Mouse (Mus musculus) midbrain, embryonic 13.5 days (tissue): ENCODE measurements around the gene Lrfn4. TPM values are rescaled to one million over a fixed set of nuclear protein-coding genes. Genes with fewer than 3 reads are reported as not detected.

Experiments used
- ATAC-seq: fragments of 200-750 bp; cut with Nextera tagmentation; 2 replicates; pipeline ENCODE4 v1.8.0; 2017; ENCODE audit warnings: mild to moderate bottlenecking, moderate TSS enrichment, moderate library complexity
- H3K27ac ChIP-seq: fragments of 300-500 bp; sonication (generic); 2 replicates; pipeline ENCODE4 v1.5.1; 2015; ENCODE audit warnings: inconsistent platforms, mild to moderate bottlenecking, moderate library complexity
- H3K27me3 ChIP-seq: fragments of 300-500 bp; sonication (generic); 2 replicates; pipeline ENCODE4 v1.6.1; 2015; ENCODE audit warnings: mild to moderate bottlenecking, inconsistent platforms
- H3K36me3 ChIP-seq: fragments of 300-500 bp; sonication (generic); 2 replicates; pipeline ENCODE4 v1.6.1; 2015; ENCODE audit warnings: mild to moderate bottlenecking, inconsistent platforms
- H3K4me1 ChIP-seq: fragments of 300-500 bp; sonication (generic); replicated peaks from 2 replicates; pipeline ENCODE4 v1.6.1; 2015; ENCODE audit warnings: inconsistent platforms
- H3K4me2 ChIP-seq: fragments of 300-500 bp; sonication (generic); replicated peaks from 2 replicates; pipeline ENCODE4 v1.6.1; 2015; ENCODE audit warnings: moderate library complexity, mild to moderate bottlenecking, inconsistent platforms
- H3K4me3 ChIP-seq: fragments of 300-500 bp; sonication (generic); replicated peaks from 2 replicates; pipeline ENCODE4 v1.5.1; 2015; ENCODE audit warnings: mild to moderate bottlenecking, inconsistent platforms
- H3K9ac ChIP-seq: fragments of 300-500 bp; sonication (generic); replicated peaks from 2 replicates; pipeline ENCODE4 v1.6.1; 2015; ENCODE audit warnings: mild to moderate bottlenecking, inconsistent platforms
- H3K9me3 ChIP-seq: fragments of 300-500 bp; sonication (generic); 2 replicates; pipeline ENCODE4 v1.6.1; 2016; ENCODE audit warnings: mild to moderate bottlenecking, inconsistent platforms
- WGBS: fragments of 180-500 bp; shearing (Covaris S2); methylation state at CpG from one replicate; pipeline ENCODE4 v1.1.7; 2015; 5-methylcytosine and 5-hydroxymethylcytosine counted together
- polyA plus RNA-seq: library from polyadenylated mRNA; unstranded; fragments of >200 nt; fragmentation: Nextera tagmentation; extraction: Ambion mirVana; gene quantifications from 2 replicates; pipeline ENCODE4 v1.2.1, GENCODE M21; 2015

The Lrfn4 gene
- polyA plus RNA-seq, 1 experiment from 2014 or later: 10.1 TPM

DNA sequence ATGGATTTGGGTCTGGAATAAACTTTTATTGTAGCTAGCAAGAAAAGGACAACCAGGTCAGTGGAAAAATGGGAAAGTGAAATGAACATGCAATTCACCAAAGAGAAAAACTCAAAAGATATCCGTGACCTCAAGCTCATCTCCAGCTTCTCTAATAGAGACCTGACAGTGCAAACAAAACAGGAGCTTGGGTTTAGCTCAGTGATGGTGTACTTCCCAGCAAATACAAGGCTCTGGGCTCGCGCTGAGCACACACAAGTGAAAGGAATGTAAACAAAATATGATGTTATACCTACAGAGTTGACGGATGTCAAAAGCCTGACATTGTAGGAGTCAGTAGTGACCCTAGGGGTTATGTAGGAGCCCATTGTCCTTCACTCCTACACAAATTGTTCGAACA lies 36.2 kb downstream of the Lrfn4 start:
- H3K36me3 ChIP-seq: no peaks in the 10 kb centered on the region
- no peak overlapping the region for H3K4me3 ChIP-seq
- no peaks in the 10 kb centered on the region for H3K9me3 ChIP-seq
- ATAC-seq: no peak
- no peak overlapping the region for H3K4me2 ChIP-seq
- WGBS: 90% methylated on average over 5 of the region's 5 CpGs
- H3K27ac ChIP-seq: no peak overlapping the region
- no peaks in the 10 kb centered on the region for H3K4me1 ChIP-seq
- H3K9ac ChIP-seq: no peak overlapping the region
- H3K27me3 ChIP-seq: no peaks in the 10 kb centered on the region

DNA sequence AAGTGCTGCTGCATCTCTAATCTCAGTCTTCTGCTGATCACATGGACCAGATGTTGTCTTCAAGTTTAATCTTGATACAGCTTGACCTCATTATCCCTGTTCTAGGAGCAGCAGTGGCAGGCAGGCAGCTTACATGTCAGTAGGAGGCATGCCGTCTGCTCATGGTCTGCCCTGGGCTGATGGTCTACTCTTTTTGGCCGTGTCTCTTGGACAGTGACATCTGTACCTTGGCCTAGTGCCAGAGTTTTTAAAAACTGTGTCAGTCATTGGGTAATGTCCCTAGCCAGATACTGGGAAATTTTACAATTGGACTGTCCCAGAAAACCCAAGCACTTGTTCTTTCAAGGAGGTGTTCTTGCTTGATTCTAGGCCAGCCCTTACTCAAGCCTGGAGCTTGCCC lies 36.7 kb downstream of the Lrfn4 start:
- H3K4me1 ChIP-seq: no peaks in the 10 kb centered on the region
- H3K36me3 ChIP-seq: no peaks in the 10 kb centered on the region
- H3K4me2 ChIP-seq: no peak overlapping the region
- H3K27ac ChIP-seq: no peak overlapping the region
- H3K27me3 ChIP-seq: no peaks in the 10 kb centered on the region
- H3K4me3 ChIP-seq: no peak overlapping the region
- no peaks in the 10 kb centered on the region for H3K9me3 ChIP-seq
- ATAC-seq: no peak
- no peak overlapping the region for H3K9ac ChIP-seq
- WGBS: 83% methylated on average over 2 of the region's 2 CpGs

DNA sequence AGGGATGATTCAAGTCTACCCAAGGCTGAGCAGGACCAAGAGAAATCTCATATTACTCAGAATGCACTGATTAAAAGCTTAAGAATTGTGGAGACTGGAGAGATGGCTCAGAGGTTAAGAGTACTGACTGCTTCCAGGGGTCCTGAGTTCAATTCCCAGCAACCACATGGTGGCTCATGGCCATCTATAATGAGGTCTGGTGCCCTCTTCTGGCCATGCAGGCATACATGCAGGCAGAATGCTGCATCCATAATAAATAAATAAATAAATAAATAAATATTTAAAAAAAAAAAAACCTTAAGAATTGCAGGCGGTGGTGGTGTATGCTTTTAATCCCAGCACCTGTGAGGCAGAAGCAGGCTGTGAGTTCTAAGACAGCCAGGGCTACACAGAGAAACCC lies 42.2 kb downstream of the Lrfn4 start:
- Histone ChIP-seq H3K27me3 (no peaks in the 10 kb centered on the region), H3K27ac (no peak overlapping the region), H3K9ac (no peak overlapping the region), H3K4me1 (peaks cover 5% of the 10 kb centered on the region; the same call in 1 of the 2 replicates), H3K9me3 (no peaks in the 10 kb centered on the region), H3K4me3 (no peak overlapping the region), H3K4me2 (no peak overlapping the region), H3K36me3 (no peaks in the 10 kb centered on the region)
- ATAC-seq: no peak
- WGBS: 79% methylated on average over 1 of the region's 1 CpGs

DNA sequence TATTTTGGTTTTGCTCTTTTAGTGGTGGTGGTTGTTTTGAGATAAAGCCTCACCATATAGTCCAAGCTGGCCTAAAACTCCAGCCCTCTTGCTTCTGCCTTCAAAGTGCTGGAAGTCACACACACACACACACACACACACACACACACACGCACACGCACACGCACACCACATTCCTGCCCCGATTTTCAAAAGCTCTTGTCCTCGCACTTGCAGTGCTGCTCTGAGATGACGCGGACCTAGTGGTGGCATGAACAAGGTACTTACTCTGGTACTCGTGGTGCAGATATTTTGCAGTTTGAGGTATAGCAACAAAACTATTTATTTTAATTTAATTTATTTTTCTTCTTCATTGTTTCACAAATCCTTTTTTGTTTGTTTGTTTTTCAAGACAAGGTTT lies 43.0 kb downstream of the Lrfn4 start:
- Histone ChIP-seq H3K4me2 (no peak overlapping the region), H3K27me3 (no peaks in the 10 kb centered on the region), H3K4me3 (no peak overlapping the region), H3K36me3 (no peaks in the 10 kb centered on the region), H3K27ac (no peak overlapping the region), H3K9ac (no peak overlapping the region), H3K4me1 (peaks cover 5% of the 10 kb centered on the region; the same call in 1 of the 2 replicates), H3K9me3 (no peaks in the 10 kb centered on the region)
- WGBS: 82% methylated on average over 8 of the region's 8 CpGs
- no peak for ATAC-seq

DNA sequence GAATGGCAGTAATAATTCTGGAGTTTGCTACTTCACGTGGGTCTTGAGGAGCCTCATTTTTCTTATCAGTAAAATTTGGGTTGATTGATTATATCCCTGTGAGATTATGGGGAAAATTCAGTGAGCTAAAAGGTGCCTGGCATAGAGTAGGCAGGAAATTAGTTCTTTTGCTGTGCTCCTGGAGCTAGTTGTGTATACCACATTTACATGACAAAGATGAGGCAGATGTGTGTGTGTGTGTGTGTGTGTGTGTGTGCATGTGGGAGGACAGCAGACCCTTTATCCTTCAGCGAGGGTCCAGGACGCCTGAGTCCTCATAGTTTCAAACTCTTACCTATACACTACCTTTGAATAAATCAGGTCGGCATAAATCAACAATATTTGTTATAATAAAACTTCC lies 43.4 kb downstream of the Lrfn4 start:
- H3K4me2 ChIP-seq: no peak overlapping the region
- no peak overlapping the region for H3K27ac ChIP-seq
- no peak for ATAC-seq
- no peaks in the 10 kb centered on the region for H3K27me3 ChIP-seq
- 40% methylated on average over 4 of the region's 4 CpGs for WGBS
- H3K4me3 ChIP-seq: no peak overlapping the region
- no peak overlapping the region for H3K9ac ChIP-seq
- peaks cover 5% of the 10 kb centered on the region; the same call in 1 of the 2 replicates for H3K4me1 ChIP-seq
- H3K9me3 ChIP-seq: no peaks in the 10 kb centered on the region
- H3K36me3 ChIP-seq: no peaks in the 10 kb centered on the region

DNA sequence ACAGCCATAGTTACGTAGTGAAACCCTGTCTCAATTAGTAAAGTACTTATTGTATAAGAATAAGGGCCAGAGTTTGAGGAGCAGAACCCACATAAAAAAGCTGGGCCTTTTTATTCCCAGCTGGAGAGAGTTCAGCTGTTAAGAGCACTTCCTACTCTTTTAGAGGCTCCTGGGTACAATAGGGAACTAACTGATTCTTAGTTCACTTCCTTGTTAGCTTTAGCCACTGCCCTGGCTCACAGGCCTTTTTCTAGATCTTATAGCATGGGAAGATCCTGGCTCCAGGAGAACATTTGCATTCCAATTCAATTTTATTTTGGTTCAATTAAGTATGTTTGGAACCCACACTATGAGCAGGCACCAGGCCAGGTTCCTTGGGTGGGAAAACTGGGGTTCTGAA lies 43.8 kb downstream of the Lrfn4 start:
- no peak overlapping the region for H3K4me3 ChIP-seq
- H3K27ac ChIP-seq: no peak overlapping the region
- H3K4me2 ChIP-seq: no peak overlapping the region
- H3K4me1 ChIP-seq: peaks cover 5% of the 10 kb centered on the region; the same call in 1 of the 2 replicates
- no peaks in the 10 kb centered on the region for H3K9me3 ChIP-seq
- WGBS: 71% methylated on average over 1 of the region's 1 CpGs
- no peaks in the 10 kb centered on the region for H3K27me3 ChIP-seq
- H3K9ac ChIP-seq: no peak overlapping the region
- ATAC-seq: no peak
- H3K36me3 ChIP-seq: no peaks in the 10 kb centered on the region

DNA sequence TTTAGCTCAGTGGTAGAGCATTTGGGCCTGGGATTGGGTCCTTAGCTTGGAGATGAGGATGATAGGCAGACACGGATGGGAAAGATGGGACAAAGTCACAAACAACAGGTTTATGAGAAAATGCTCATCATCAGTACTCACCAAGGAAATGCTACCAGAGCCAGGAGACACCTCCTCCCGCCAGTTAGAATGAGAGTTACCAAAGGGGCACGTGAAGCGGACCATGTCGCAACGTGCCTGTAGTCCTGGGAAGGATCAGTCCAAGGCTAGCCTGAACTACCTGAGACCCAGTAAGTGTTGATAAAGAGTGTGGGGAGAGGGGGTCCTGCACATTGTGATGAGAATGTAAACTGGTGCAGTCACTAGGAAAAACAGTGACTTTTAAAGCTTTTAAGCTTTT lies 44.7 kb downstream of the Lrfn4 start:
- H3K36me3 ChIP-seq: no peaks in the 10 kb centered on the region
- ATAC-seq: no peak
- 86% methylated on average over 6 of the region's 6 CpGs for WGBS
- H3K4me1 ChIP-seq: peaks cover 5% of the 10 kb centered on the region; the same call in 1 of the 2 replicates
- H3K4me2 ChIP-seq: no peak overlapping the region
- no peak overlapping the region for H3K9ac ChIP-seq
- no peaks in the 10 kb centered on the region for H3K27me3 ChIP-seq
- H3K4me3 ChIP-seq: no peak overlapping the region
- no peak overlapping the region for H3K27ac ChIP-seq
- H3K9me3 ChIP-seq: no peaks in the 10 kb centered on the region

DNA sequence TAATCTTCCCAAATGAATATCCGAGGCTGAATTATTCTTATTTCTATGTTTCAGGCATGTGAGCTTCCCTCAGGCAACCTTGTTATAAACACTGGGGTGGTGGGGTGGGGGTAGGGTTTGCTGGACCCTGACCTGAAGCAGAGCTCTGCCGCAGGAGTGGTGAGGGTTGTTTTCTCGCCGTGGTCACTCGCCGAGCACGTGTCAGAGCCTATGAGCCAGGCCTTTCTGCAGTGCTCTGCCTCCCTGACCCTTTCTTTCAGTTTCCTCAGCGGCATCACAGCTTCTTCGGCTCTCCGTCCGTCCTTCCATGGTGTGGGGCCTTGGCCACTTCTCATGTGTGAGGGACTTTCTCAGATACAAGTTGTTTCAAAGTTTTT lies 45.2 kb downstream of the Lrfn4 start:
- no peaks in the 10 kb centered on the region for H3K27me3 ChIP-seq
- H3K9ac ChIP-seq: no peak overlapping the region
- H3K9me3 ChIP-seq: no peaks in the 10 kb centered on the region
- peaks cover 5% of the 10 kb centered on the region; the same call in 1 of the 2 replicates for H3K4me1 ChIP-seq
- WGBS: 82% methylated on average over 11 of the region's 11 CpGs
- no peak overlapping the region for H3K27ac ChIP-seq
- no peak overlapping the region for H3K4me2 ChIP-seq
- no peak for ATAC-seq
- H3K36me3 ChIP-seq: no peaks in the 10 kb centered on the region
- no peak overlapping the region for H3K4me3 ChIP-seq

DNA sequence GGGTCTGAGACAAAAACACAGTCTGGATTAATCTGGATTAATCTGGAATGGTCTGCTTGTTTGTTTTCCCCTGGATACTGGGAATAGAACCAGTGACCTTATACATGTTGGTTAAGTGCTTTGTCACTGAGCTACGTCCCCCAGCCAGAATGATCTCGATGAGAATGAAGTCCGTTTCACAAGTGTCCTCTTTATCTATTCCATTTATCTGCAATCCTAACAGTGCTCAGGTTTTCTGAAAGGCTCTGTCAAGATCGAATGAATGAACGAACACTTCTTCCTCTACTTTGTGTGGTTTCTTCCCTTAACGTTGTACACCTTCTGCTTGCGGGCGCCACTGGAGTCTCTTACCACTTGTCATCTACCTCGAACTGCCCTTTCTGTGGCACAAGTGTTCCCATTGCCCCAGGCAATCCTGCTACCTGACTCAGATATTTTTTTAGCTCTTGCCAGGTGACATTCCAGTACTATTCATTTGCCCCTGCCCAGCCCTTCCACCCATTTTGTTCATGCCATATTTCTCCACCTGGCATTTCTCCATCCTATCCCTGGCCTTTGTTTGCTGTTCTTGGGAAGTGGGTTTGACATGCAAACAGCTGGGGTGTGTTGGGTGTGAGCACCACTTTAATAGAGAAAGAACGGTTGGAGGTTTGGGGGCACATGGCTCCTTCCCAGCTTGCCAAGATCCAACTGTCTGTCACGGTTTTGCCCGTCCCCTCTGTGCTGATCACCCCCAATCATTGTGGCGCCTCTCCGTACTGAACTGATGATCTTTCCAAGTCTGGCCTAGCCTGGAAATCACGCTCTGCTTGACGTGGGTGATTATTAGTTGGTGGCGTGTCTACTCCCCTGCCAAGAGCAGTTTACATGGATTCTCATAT lies 45.9 kb downstream of the Lrfn4 start:
- Histone ChIP-seq H3K4me1 (peaks cover 5% of the 10 kb centered on the region; the same call in 1 of the 2 replicates), H3K36me3 (no peaks in the 10 kb centered on the region), H3K4me3 (no peak overlapping the region), H3K9me3 (no peaks in the 10 kb centered on the region), H3K9ac (no peak overlapping the region), H3K27ac (no peak overlapping the region), H3K4me2 (no peak overlapping the region), H3K27me3 (no peaks in the 10 kb centered on the region)
- ATAC-seq: no peak
- 81% methylated on average over 17 of the region's 17 CpGs for WGBS

DNA sequence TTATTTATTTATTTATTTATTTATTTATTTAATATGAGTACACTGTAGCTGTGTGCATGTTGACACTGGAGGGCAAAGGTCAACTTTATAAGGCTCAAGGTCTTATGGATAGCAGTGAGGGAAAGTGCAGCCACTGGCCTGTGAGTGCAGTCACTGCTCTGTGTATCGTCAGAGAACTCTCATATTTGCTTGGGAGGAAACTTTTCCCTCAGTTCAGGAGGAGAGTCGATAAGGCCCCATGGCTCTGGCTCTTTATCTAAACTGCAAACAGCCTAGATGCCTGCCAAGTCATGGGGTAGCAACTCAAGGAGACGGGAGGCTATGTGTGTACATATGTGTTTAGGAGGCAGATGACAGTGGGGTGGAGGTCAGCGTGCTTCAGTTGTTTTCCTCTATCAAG lies 46.6 kb downstream of the Lrfn4 start:
- no peak overlapping the region for H3K4me2 ChIP-seq
- no peaks in the 10 kb centered on the region for H3K36me3 ChIP-seq
- no peak overlapping the region for H3K27ac ChIP-seq
- WGBS: 64% methylated on average over 4 of the region's 4 CpGs
- no peaks in the 10 kb centered on the region for H3K27me3 ChIP-seq
- peaks cover 5% of the 10 kb centered on the region; the same call in 1 of the 2 replicates for H3K4me1 ChIP-seq
- ATAC-seq: no peak
- H3K4me3 ChIP-seq: no peak overlapping the region
- no peaks in the 10 kb centered on the region for H3K9me3 ChIP-seq
- H3K9ac ChIP-seq: 0 out of 2 replicates have a peak overlapping the region, but pooled peaks have one; percentile 10

DNA sequence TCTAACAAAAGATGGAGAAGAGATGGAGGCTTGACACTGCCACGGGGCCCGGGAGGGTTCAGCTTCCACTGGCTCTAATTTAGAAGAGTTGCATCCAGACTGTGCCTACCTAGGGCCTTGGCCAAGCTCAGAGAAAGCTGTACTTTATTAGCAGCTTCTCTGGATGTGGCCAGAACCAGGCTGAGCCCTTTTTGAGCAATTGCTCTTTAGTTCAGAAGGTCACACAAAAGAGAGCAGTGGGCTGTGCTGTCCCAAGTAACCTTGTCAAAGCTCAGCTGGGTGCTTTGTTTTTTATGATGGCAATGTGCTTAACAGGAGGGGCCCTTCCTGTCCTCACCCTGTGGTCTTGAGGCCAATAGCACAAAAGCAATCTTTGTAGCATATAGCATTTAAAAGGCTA lies 47.8 kb downstream of the Lrfn4 start:
- no peak overlapping the region for H3K9ac ChIP-seq
- WGBS: 87% methylated on average over 2 of the region's 2 CpGs

DNA sequence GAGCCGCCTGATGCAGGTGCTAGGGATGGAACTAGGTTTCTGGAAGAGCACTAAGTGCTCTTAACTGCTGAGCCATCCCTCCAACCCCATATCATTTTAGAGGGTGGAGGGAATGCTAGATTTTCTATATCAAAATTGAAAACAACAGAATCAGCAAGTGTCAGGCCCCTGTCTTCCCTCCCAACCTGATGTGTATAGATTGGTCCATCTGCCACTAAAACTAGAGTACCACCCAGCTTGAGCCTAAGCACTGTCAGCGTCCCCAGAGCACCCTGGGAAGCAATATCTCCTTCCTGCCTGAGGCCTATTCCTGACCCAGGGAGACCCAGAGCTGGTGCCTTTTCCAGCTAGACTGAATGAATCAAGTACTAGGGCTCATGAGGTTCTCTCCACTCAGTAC lies 48.6 kb downstream of the Lrfn4 start:
- no peak for ATAC-seq
- WGBS: 74% methylated on average over 2 of the region's 2 CpGs
- no peak overlapping the region for H3K9ac ChIP-seq
- H3K4me2 ChIP-seq: no peak overlapping the region
- no peaks in the 10 kb centered on the region for H3K36me3 ChIP-seq
- no peak overlapping the region for H3K4me3 ChIP-seq
- no peak overlapping the region for H3K27ac ChIP-seq
- H3K9me3 ChIP-seq: no peaks in the 10 kb centered on the region
- peaks cover 2% of the 10 kb centered on the region; the same call in 1 of the 2 replicates for H3K4me1 ChIP-seq
- no peaks in the 10 kb centered on the region for H3K27me3 ChIP-seq

More for the DNA sequence above, 47.8 kb downstream of the Lrfn4 start:
- H3K27ac ChIP-seq: no peak overlapping the region
- H3K36me3 ChIP-seq: no peaks in the 10 kb centered on the region
- ATAC-seq: no peak
- H3K27me3 ChIP-seq: no peaks in the 10 kb centered on the region
- H3K9me3 ChIP-seq: no peaks in the 10 kb centered on the region
- H3K4me1 ChIP-seq: peaks cover 5% of the 10 kb centered on the region; the same call in 1 of the 2 replicates
- no peak overlapping the region for H3K4me3 ChIP-seq
- H3K4me2 ChIP-seq: no peak overlapping the region
